Mouse (Mus musculus) ovary, adult 18-20 months (tissue): ENCODE measurements at regions not wholly inside any gene's neighbourhood (a gene's known extent, or its start where the extent isn't known, plus 50 kb on each side); places are given as distances from the start of the nearest gene placed in this dataset.

Experiments used
- DNase-seq: peaks from one replicate; pipeline ENCODE4 v3.0.0; 2022; ENCODE audit warnings: low spot score, mixed read lengths

GRCm38 (mm10) chr13:79453227-79453626 lies 1253.7 kb upstream of the Nr2f1 start:
- no peak for DNase-seq

- DNase-seq, result no peak
Observed at GRCm38 (mm10) chr13:79443113-79443512, 1243.6 kb upstream of the Nr2f1 start.

GRCm38 (mm10) chr13:79442701-79443100 lies 1243.1 kb upstream of the Nr2f1 start:
- DNase-seq, result no peak

- no peak for DNase-seq
Observed at GRCm38 (mm10) chr13:79431465-79431864, 1231.9 kb upstream of the Nr2f1 start.

GRCm38 (mm10) chr13:79430987-79431386 lies 1231.4 kb upstream of the Nr2f1 start:
- DNase-seq, result no peak

GRCm38 (mm10) chr13:79430562-79430961 lies 1231.0 kb upstream of the Nr2f1 start:
- no peak for DNase-seq

GRCm38 (mm10) chr13:79417841-79418240 lies 1218.3 kb upstream of the Nr2f1 start:
- DNase-seq, result no peak

GRCm38 (mm10) chr13:79400082-79400481 lies 1200.5 kb upstream of the Nr2f1 start:
- no peak for DNase-seq

- no peak for DNase-seq
Observed at GRCm38 (mm10) chr13:79393938-79394337, 1194.4 kb upstream of the Nr2f1 start.

- no peak for DNase-seq
Observed at GRCm38 (mm10) chr13:79387928-79388327, 1188.4 kb upstream of the Nr2f1 start.

- DNase-seq, result no peak
Observed at GRCm38 (mm10) chr13:79341494-79341893, 1141.9 kb upstream of the Nr2f1 start.

- no peak for DNase-seq
Observed at GRCm38 (mm10) chr13:79340459-79340858, 1140.9 kb upstream of the Nr2f1 start.

- no peak for DNase-seq
Observed at GRCm38 (mm10) chr13:79339793-79340192, 1140.2 kb upstream of the Nr2f1 start.

GRCm38 (mm10) chr13:79320146-79320545 lies 1120.6 kb upstream of the Nr2f1 start:
- DNase-seq, result no peak

- DNase-seq, result no peak
Observed at GRCm38 (mm10) chr13:79309584-79310110, 1110.1 kb upstream of the Nr2f1 start.

GRCm38 (mm10) chr13:79297225-79297710 lies 1097.7 kb upstream of the Nr2f1 start:
- DNase-seq, result no peak

- no peak for DNase-seq
Observed at GRCm38 (mm10) chr13:79288022-79288421, 1088.5 kb upstream of the Nr2f1 start.

- no peak for DNase-seq
Observed at GRCm38 (mm10) chr13:79286181-79286580, 1086.6 kb upstream of the Nr2f1 start.

GRCm38 (mm10) chr13:79285478-79285877 lies 1085.9 kb upstream of the Nr2f1 start:
- peak; percentile 5 for DNase-seq

- no peak for DNase-seq
Observed at GRCm38 (mm10) chr13:79277714-79278113, 1078.2 kb upstream of the Nr2f1 start.

- no peak for DNase-seq
Observed at GRCm38 (mm10) chr13:79277313-79277712, 1077.8 kb upstream of the Nr2f1 start.

- DNase-seq, result no peak
Observed at GRCm38 (mm10) chr13:79255362-79255761, 1055.8 kb upstream of the Nr2f1 start.

- no peak for DNase-seq
Observed at GRCm38 (mm10) chr13:79252385-79252784, 1052.8 kb upstream of the Nr2f1 start.

- DNase-seq, result no peak
Observed at GRCm38 (mm10) chr13:79251269-79251668, 1051.7 kb upstream of the Nr2f1 start.
